Mouse (Mus musculus) lung, embryonic 16.5 days (tissue): ENCODE data around the gene Uhrf1. TPM values are rescaled to one million over a fixed set of nuclear protein-coding genes. Genes with fewer than 3 reads are reported as not detected.
"Not testable (repeated sequence)": the region's sequence is repeated elsewhere in the genome, so short reads cannot be mapped to it uniquely, and the experiment has no call there.

Experiments
- ATAC-seq: fragments of 200-750 bp; cut with Nextera tagmentation; 2 replicates; pipeline ENCODE4 v1.8.0; 2017; ENCODE audit warnings: low read depth, mild to moderate bottlenecking, moderate library complexity
- H3K27ac ChIP-seq: fragments of 300-500 bp; sonication (generic); 2 replicates; pipeline ENCODE4 v1.5.1; 2014; ENCODE audit warnings: mild to moderate bottlenecking, control low read depth, low read length
- H3K27me3 ChIP-seq: fragments of 300-500 bp; sonication (generic); 2 replicates; pipeline ENCODE4 v1.6.1; 2014; ENCODE audit warnings: low read depth, low read length, mixed read lengths; ENCODE audit not compliant: control insufficient read depth, insufficient read depth
- H3K36me3 ChIP-seq: fragments of 300-500 bp; sonication (generic); 2 replicates; pipeline ENCODE4 v1.6.1; 2014; ENCODE audit warnings: low read length; ENCODE audit not compliant: control insufficient read depth, insufficient read depth
- H3K4me1 ChIP-seq: fragments of 300-500 bp; sonication (generic); replicated peaks from 2 replicates; pipeline ENCODE4 v1.6.1; 2014; ENCODE audit warnings: low read length, mixed read lengths; ENCODE audit not compliant: control insufficient read depth, insufficient read depth
- H3K4me2 ChIP-seq: fragments of 300-500 bp; sonication (generic); 2 replicates; pipeline ENCODE4 v1.6.1; 2014; ENCODE audit warnings: low read depth, low read length, control low read depth
- H3K4me3 ChIP-seq: fragments of 300-500 bp; sonication (generic); 2 replicates; pipeline ENCODE4 v1.5.1; 2014; ENCODE audit warnings: mild to moderate bottlenecking, low read length, control low read depth
- H3K9ac ChIP-seq: fragments of 300-500 bp; sonication (generic); 2 replicates; pipeline ENCODE4 v1.6.1; 2014; ENCODE audit warnings: low read length, control low read depth
- H3K9me3 ChIP-seq: fragments of 300-500 bp; sonication (generic); 2 replicates; pipeline ENCODE4 v1.6.1; 2016; ENCODE audit warnings: low read length; ENCODE audit not compliant: control insufficient read depth
- WGBS: fragments of 180-500 bp; shearing (Covaris S2); extraction: QIAGEN DNeasy Blood & Tissue Kit; methylation state at CpG from one replicate; pipeline ENCODE4 v1.1.7; 2014; 5-methylcytosine and 5-hydroxymethylcytosine counted together
- polyA plus RNA-seq: library from polyadenylated mRNA; unstranded; fragments of >200 nt; fragmentation: Nextera tagmentation; extraction: Ambion mirVana; gene quantifications from 2 replicates; pipeline ENCODE4 v1.2.1, GENCODE M21; 2015

Uhrf1 gene
- polyA plus RNA-seq = 124 and 130 TPM in 2 replicates

DNA sequence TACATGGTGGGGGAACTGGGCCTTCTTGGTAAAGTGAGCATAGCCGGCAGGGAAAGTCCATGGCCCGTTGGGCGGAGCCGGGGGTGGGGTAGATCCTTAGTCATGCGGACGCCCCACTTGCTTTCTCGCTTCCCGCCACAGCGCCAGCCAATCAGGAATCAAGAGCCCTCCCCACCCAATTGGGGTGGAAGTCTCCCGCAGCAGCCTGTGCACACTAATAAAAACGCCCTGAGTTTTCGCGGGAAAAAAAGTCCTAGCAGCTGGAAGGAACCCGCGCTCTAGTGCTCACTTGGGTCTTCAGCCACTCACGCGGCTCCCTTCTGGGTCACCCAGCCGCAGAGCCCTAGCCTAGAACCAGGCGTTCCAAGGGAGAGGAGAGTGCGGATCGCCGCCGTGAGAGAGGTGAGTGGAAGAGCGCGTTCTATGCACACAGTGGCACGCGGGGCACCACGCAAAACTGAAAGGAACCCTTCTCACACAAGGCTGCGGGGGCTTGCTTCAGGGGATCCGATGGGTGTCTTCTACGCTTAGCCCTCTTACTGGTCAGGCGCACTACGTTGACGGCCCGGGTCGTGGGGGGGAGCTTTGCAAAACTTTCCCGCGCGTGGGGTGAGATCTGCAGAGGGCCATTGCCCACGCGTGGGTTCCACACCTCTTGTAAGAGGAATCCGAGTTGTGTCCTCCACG lies at the start of gene Uhrf1:
Gene Uhrf1 (plus strand): TSS at position 162 of the 687 bp plus-strand sequence.
- under 1% methylated on average over 43 of the region's 43 CpGs for WGBS

GRCm38 (mm10) chr17:56254695-56255094 lies 48.4 kb upstream of the Uhrf1 start:
- no peak for ATAC-seq
- Histone ChIP-seq H3K27ac (no peak overlapping the region), H3K36me3 (peaks cover 8% of the 10 kb centered on the region; the same call in 1 of the 2 replicates), H3K9ac (no peak overlapping the region), H3K4me3 (no peak overlapping the region), H3K27me3 (no peaks in the 10 kb centered on the region), H3K4me2 (no peak overlapping the region), H3K4me1 (peaks cover 30% of the 10 kb centered on the region), H3K9me3 (no peaks in the 10 kb centered on the region)
- 81% methylated on average over 4 of the region's 4 CpGs for WGBS

More for the DNA sequence above, at the start of gene Uhrf1:
- peaks cover 37% of the 10 kb centered on the region for H3K4me1 ChIP-seq
- peak within 1 kb of the TSS; percentile 98 for H3K4me2 ChIP-seq
- no peaks in the 10 kb centered on the region for H3K9me3 ChIP-seq
- peak within 1 kb of the TSS; percentile 82 for H3K9ac ChIP-seq
- peak within 1 kb of the TSS; percentile 90 for H3K4me3 ChIP-seq
- ATAC-seq = peak; percentile 84
- H3K27me3 ChIP-seq = no peaks in the 10 kb centered on the region
- peak within 1 kb of the TSS; percentile 91 for H3K27ac ChIP-seq
- H3K36me3 ChIP-seq = peaks cover 4% of the 10 kb centered on the region; the same call in 1 of the 2 replicates

- peaks cover 33% of the 10 kb centered on the region for H3K4me1 ChIP-seq
- H3K9me3 ChIP-seq = no peaks in the 10 kb centered on the region
- H3K27me3 ChIP-seq = no peaks in the 10 kb centered on the region
- peaks cover 11% of the 10 kb centered on the region; the same call in 1 of the 2 replicates for H3K36me3 ChIP-seq
- H3K4me2 ChIP-seq = peak overlapping the region; percentile 43
- peak overlapping the region; percentile 25; the same call in 1 of the 2 replicates for H3K4me3 ChIP-seq
- ATAC-seq = no peak
- peak overlapping the region; percentile 76 for H3K27ac ChIP-seq
- H3K9ac ChIP-seq = peak overlapping the region; percentile 46
- WGBS = 15% methylated on average over 9 of the region's 9 CpGs
Measured at GRCm38 (mm10) chr17:56255429-56255828, 47.7 kb upstream of the Uhrf1 start.

GRCm38 (mm10) chr17:56255863-56256238 lies 47.3 kb upstream of the Uhrf1 start:
- Histone ChIP-seq H3K27ac (peak overlapping the region; percentile 97), H3K4me3 (peak overlapping the region; percentile 75), H3K27me3 (no peaks in the 10 kb centered on the region), H3K4me2 (peak overlapping the region; percentile 90), H3K4me1 (peaks cover 31% of the 10 kb centered on the region), H3K9ac (peak overlapping the region; percentile 65), H3K36me3 (peaks cover 15% of the 10 kb centered on the region; the same call in 1 of the 2 replicates), H3K9me3 (no peaks in the 10 kb centered on the region)
- ATAC-seq = peak; percentile 94
- under 1% methylated on average over 32 of the region's 32 CpGs for WGBS

GRCm38 (mm10) chr17:56256239-56256881 lies 46.8 kb upstream of the Uhrf1 start, which contains the start of gene Fem1a:
Fem1a (plus strand) TSS chr17:56256810.
- Histone ChIP-seq H3K4me2 (peak within 1 kb of the TSS; percentile 90), H3K4me3 (peak within 1 kb of the TSS; percentile 75), H3K9ac (peak within 1 kb of the TSS; percentile 75), H3K27me3 (no peaks in the 10 kb centered on the region), H3K4me1 (peaks cover 28% of the 10 kb centered on the region), H3K9me3 (no peaks in the 10 kb centered on the region), H3K36me3 (peaks cover 17% of the 10 kb centered on the region), H3K27ac (peak within 1 kb of the TSS; percentile 97)
- under 1% methylated on average over 28 of the region's 28 CpGs for WGBS
- ATAC-seq = peak; percentile 92

DNA sequence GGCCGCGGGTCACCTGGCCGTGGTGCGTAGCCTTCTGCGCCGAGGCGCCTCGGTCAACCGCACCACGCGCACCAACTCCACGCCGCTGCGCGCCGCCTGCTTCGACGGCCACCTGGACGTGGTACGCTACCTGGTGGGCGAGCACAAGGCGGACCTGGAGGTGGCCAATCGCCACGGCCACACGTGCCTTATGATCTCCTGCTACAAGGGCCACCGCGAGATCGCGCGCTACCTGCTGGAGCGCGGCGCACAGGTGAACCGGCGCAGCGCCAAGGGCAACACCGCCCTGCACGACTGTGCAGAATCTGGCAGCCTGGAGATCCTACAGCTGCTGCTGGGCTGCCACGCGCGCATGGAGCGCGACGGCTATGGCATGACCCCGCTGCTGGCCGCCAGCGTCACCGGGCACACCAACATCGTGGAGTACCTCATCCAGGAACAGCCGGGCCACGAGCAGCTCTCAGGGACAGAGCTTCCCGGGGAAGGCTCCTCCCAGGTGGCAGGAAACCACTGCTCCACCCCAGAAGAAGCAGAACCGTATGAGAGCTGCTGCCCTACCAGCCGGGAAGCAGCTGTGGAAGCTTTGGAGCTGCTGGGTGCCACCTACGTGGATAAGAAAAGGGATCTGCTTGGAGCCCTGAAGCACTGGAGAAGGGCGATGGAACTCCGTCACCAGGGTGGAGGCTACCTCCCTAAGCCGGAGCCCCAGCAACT lies 45.8 kb upstream of the Uhrf1 start:
- Histone ChIP-seq H3K36me3 (peaks cover 20% of the 10 kb centered on the region), H3K9ac (peak overlapping the region; percentile 75), H3K4me1 (peaks cover 28% of the 10 kb centered on the region), H3K27me3 (no peaks in the 10 kb centered on the region), H3K4me2 (peak overlapping the region; percentile 90), H3K9me3 (no peaks in the 10 kb centered on the region), H3K27ac (no peak overlapping the region; the same call in 1 of the 2 replicates), H3K4me3 (peak overlapping the region; percentile 75)
- WGBS = 6% methylated on average over 55 of the region's 58 CpGs
- no peak for ATAC-seq

DNA sequence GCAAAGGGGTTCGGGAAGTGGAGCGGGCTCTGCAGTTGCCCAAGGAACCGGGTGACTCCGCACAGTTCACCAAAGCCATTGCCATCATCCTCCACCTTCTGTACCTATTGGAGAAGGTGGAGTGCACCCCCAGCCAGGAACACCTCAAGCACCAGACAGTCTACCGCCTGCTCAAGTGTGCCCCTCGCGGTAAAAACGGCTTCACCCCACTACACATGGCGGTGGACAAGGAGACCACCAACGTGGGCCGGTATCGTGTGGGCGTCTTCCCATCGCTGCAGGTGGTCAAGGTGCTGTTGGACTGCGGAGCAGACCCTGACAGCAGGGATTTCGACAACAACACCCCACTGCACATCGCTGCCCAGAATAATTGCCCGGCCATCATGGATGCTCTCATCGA lies 44.9 kb upstream of the Uhrf1 start:
- WGBS = 91% methylated on average over 19 of the region's 19 CpGs
- not testable (repeated sequence) for H3K27me3 ChIP-seq, H3K4me2 ChIP-seq, H3K9ac ChIP-seq, H3K4me3 ChIP-seq, H3K9me3 ChIP-seq, H3K27ac ChIP-seq, ATAC-seq
- Histone ChIP-seq H3K36me3 (peaks cover 22% of the 10 kb centered on the region), H3K4me1 (peaks cover 28% of the 10 kb centered on the region)

DNA sequence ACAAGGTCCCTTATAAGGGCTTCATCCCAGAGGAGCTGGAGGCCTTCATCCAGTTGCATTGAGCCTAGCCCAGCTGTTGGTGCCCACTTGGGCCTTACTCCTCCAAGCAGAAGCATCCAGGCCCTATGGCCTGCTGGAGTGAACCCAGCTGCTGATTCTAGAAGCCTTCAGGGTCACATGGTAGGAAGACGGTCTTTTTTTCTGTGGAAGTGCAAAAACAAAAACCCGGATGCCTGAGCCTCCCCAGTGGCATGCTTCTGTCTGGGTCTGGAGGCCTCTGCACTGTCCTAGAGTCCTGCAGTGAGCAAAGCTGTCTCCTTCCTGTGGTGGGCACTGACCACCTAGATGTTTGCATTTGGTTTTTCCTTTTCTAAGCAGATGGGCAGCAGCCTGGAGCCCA lies 44.3 kb upstream of the Uhrf1 start:
- not testable (repeated sequence) for ATAC-seq, H3K9me3 ChIP-seq, H3K27me3 ChIP-seq, H3K4me3 ChIP-seq, H3K27ac ChIP-seq, H3K4me2 ChIP-seq
- 47% methylated on average over 2 of the region's 2 CpGs for WGBS
- H3K36me3 ChIP-seq = peaks cover 22% of the 10 kb centered on the region
- peaks cover 28% of the 10 kb centered on the region for H3K4me1 ChIP-seq
- H3K9ac ChIP-seq = peak overlapping the region; percentile 32
